In genomic region chr10:80032799-80033480, GRCm38 (mm10) we compare ENCODE assay signal across 8 mouse cellular contexts. TPM values are rescaled to one million over a fixed set of nuclear protein-coding genes. Genes with fewer than 3 reads are reported as not detected.
DNase-seq lines count a peak whose midpoint lies in the region; ATAC-seq lines count a peak whose summit lies in the region.

No protein-coding gene starts in this region.

- H3K36me3 ChIP-seq in embryonic facial prominence, embryonic 14.5 days (ENCODE audit: control insufficient read depth, insufficient read depth, low read length): peaks cover 36% of the 10 kb centered on the region
- peaks cover 37% of the 10 kb centered on the region for H3K36me3 ChIP-seq in kidney, embryonic 15.5 days

- no peak overlapping the region for H3K4me3 ChIP-seq in embryonic facial prominence, embryonic 14.5 days (ENCODE audit: low read depth, low read length)
- H3K4me3 ChIP-seq in kidney, embryonic 15.5 days (replicated peaks): no peak overlapping the region

- peak; percentile 67 for ATAC-seq in CD4-positive, CD25-positive, alpha-beta regulatory T cell, adult 4 months
- ATAC-seq in embryonic facial prominence, embryonic 14.5 days (ENCODE audit: low read depth): peak; percentile 32; the same call in 1 of the 2 replicates
- no peak for ATAC-seq in kidney, embryonic 15.5 days (replicated peaks; ENCODE audit: low FRiP score)
- ATAC-seq in erythroid progenitor cell, adult 5-6 weeks (replicated peaks; ENCODE audit: low FRiP score, poor library complexity, severe bottlenecking): no peak

- peak; percentile 84 to 90 for DNase-seq in adrenal gland, adult (ENCODE audit: inconsistent age in 2 of 2, low spot score in 1 of 2)
- no peak for DNase-seq in adrenal gland, postnatal 4 days (ENCODE audit: low spot score in 2 of 2)
- DNase-seq in embryonic facial prominence, embryonic 14.5 days (ENCODE audit: low spot score): peak; percentile 56
- peak; percentile 85 to 86 for DNase-seq in lung, postnatal 4 days
- DNase-seq in frontal cortex, postnatal 36 days (ENCODE audit: low spot score in 2 of 2): no peak

- 70% methylated on average over 5 of the region's 5 CpGs for WGBS in embryonic facial prominence, embryonic 14.5 days
- 48% methylated on average over 5 of the region's 5 CpGs for WGBS in kidney, embryonic 15.5 days

- H3K9ac ChIP-seq in embryonic facial prominence, embryonic 14.5 days (ENCODE audit: low read depth, low read length): no peak overlapping the region
- H3K9ac ChIP-seq in kidney, embryonic 15.5 days: no peak overlapping the region

- H3K4me1 ChIP-seq in embryonic facial prominence, embryonic 14.5 days (ENCODE audit: control insufficient read depth, insufficient read depth, low read length): 0 out of 2 replicates have a peak, but pooled peaks cover 7% of the 10 kb centered on the region
- H3K4me1 ChIP-seq in kidney, embryonic 15.5 days: peaks cover 33% of the 10 kb centered on the region

- H3K4me2 ChIP-seq in embryonic facial prominence, embryonic 14.5 days (ENCODE audit: low read depth, low read length): no peak overlapping the region
- no peak overlapping the region for H3K4me2 ChIP-seq in kidney, embryonic 15.5 days

- no peaks in the 10 kb centered on the region for H3K27me3 ChIP-seq in embryonic facial prominence, embryonic 14.5 days (replicated peaks; ENCODE audit: control insufficient read depth, insufficient read depth, low read length)
- no peaks in the 10 kb centered on the region for H3K27me3 ChIP-seq in kidney, embryonic 15.5 days

- H3K9me3 ChIP-seq in embryonic facial prominence, embryonic 14.5 days (ENCODE audit: control insufficient read depth, low read length): no peaks in the 10 kb centered on the region
- no peaks in the 10 kb centered on the region for H3K9me3 ChIP-seq in kidney, embryonic 15.5 days (replicated peaks)

- H3K27ac ChIP-seq in embryonic facial prominence, embryonic 14.5 days (replicated peaks; ENCODE audit: low read depth, low read length): peak overlapping the region; percentile 44
- peak overlapping the region; percentile 76 for H3K27ac ChIP-seq in kidney, embryonic 15.5 days

RNA-seq across cellular contexts. Expression of gene Polr2e, which starts 6.7 kb away (rescaled TPM):
- total RNA-seq in adrenal gland, postnatal 4 days (2021): 100 to 1,000 TPM; 103 to 112 TPM
- polyA plus RNA-seq in CD4-positive, CD25-positive, alpha-beta regulatory T cell, adult 4 months (2017; shearing (Covaris generic)): 100 to 1,000 TPM; 194 to 220 TPM
- polyA plus RNA-seq in embryonic facial prominence, embryonic 14.5 days (2014; fragmentation: Nextera tagmentation; extraction: Ambion mirVana): 207 and 227 TPM in 2 replicates
- 235 and 243 TPM in 2 replicates for polyA plus RNA-seq in kidney, embryonic 15.5 days (2015; fragmentation: Nextera tagmentation; extraction: Ambion mirVana)
- total RNA-seq in erythroid progenitor cell, adult 5-6 weeks (2015; ENCODE audit: low replicate concordance): 18.4 and 20.5 TPM in 2 replicates
- total RNA-seq in erythroid progenitor cell, adult 5-6 weeks (2017; ENCODE audit: low replicate concordance): 14.6 and 28.4 TPM in 2 replicates

RNA-seq across cellular contexts. Expression of gene Gpx4, which starts 14.0 kb away (rescaled TPM):
- total RNA-seq in adrenal gland, postnatal 4 days (2021): 100 to 1,000 TPM; 576 to 622 TPM
- polyA plus RNA-seq in CD4-positive, CD25-positive, alpha-beta regulatory T cell, adult 4 months (2017; shearing (Covaris generic)): 100 to 1,000 TPM; 450 to 480 TPM
- polyA plus RNA-seq in embryonic facial prominence, embryonic 14.5 days (2014; fragmentation: Nextera tagmentation; extraction: Ambion mirVana): 505 and 517 TPM in 2 replicates
- polyA plus RNA-seq in kidney, embryonic 15.5 days (2015; fragmentation: Nextera tagmentation; extraction: Ambion mirVana): 581 and 603 TPM in 2 replicates
- total RNA-seq in erythroid progenitor cell, adult 5-6 weeks (2015; ENCODE audit: low replicate concordance): 371 and 490 TPM in 2 replicates
- total RNA-seq in erythroid progenitor cell, adult 5-6 weeks (2017; ENCODE audit: low replicate concordance): 239 and 372 TPM in 2 replicates

RNA-seq across cellular contexts. Expression of gene Arhgap45, which starts 16.5 kb away (rescaled TPM):
- total RNA-seq in adrenal gland, postnatal 4 days (2021): 1 to 10 TPM; 7.1 to 8.5 TPM
- polyA plus RNA-seq in CD4-positive, CD25-positive, alpha-beta regulatory T cell, adult 4 months (2017; shearing (Covaris generic)): 100 to 1,000 TPM; 233 to 369 TPM
- polyA plus RNA-seq in embryonic facial prominence, embryonic 14.5 days (2014; fragmentation: Nextera tagmentation; extraction: Ambion mirVana): 4.4 and 6.4 TPM in 2 replicates
- polyA plus RNA-seq in kidney, embryonic 15.5 days (2015; fragmentation: Nextera tagmentation; extraction: Ambion mirVana): 8.7 and 10.0 TPM in 2 replicates
- 23.4 and 23.9 TPM in 2 replicates for total RNA-seq in erythroid progenitor cell, adult 5-6 weeks (2015; ENCODE audit: low replicate concordance)
- total RNA-seq in erythroid progenitor cell, adult 5-6 weeks (2017; ENCODE audit: low replicate concordance): 16.0 and 28.8 TPM in 2 replicates

RNA-seq across cellular contexts. Expression of gene Abca7, which starts 36.6 kb away (rescaled TPM):
- 10 to 100 TPM; 21.9 to 23.0 TPM for total RNA-seq in adrenal gland, postnatal 4 days (2021)
- polyA plus RNA-seq in CD4-positive, CD25-positive, alpha-beta regulatory T cell, adult 4 months (2017; shearing (Covaris generic)): 10 to 100 TPM; 11.4 to 16.4 TPM
- 2.5 and 2.8 TPM in 2 replicates for polyA plus RNA-seq in embryonic facial prominence, embryonic 14.5 days (2014; fragmentation: Nextera tagmentation; extraction: Ambion mirVana)
- polyA plus RNA-seq in kidney, embryonic 15.5 days (2015; fragmentation: Nextera tagmentation; extraction: Ambion mirVana): 3.9 and 4.5 TPM in 2 replicates
- total RNA-seq in erythroid progenitor cell, adult 5-6 weeks (2015; ENCODE audit: low replicate concordance): 44.0 and 58.4 TPM in 2 replicates
- 58.6 and 71.8 TPM in 2 replicates for total RNA-seq in erythroid progenitor cell, adult 5-6 weeks (2017; ENCODE audit: low replicate concordance)

RNA-seq across cellular contexts. Expression of gene Cnn2, which starts 44.6 kb away (rescaled TPM):
- total RNA-seq in adrenal gland, postnatal 4 days (2021): 10 to 100 TPM; 40.9 to 48.7 TPM
- 100 to 1,000 TPM; 904 to 969 TPM for polyA plus RNA-seq in CD4-positive, CD25-positive, alpha-beta regulatory T cell, adult 4 months (2017; shearing (Covaris generic))
- polyA plus RNA-seq in embryonic facial prominence, embryonic 14.5 days (2014; fragmentation: Nextera tagmentation; extraction: Ambion mirVana): 293 and 304 TPM in 2 replicates
- 253 and 292 TPM in 2 replicates for polyA plus RNA-seq in kidney, embryonic 15.5 days (2015; fragmentation: Nextera tagmentation; extraction: Ambion mirVana)
- total RNA-seq in erythroid progenitor cell, adult 5-6 weeks (2015; ENCODE audit: low replicate concordance): 20.1 and 39.6 TPM in 2 replicates
- 18.2 and 26.3 TPM in 2 replicates for total RNA-seq in erythroid progenitor cell, adult 5-6 weeks (2017; ENCODE audit: low replicate concordance)

Comparison
In these comparisons a context has a peak if more than half of its experiments do, and no peak if none do; other contexts are left out.
1. DNase-seq: peak in adrenal gland, adult (2 of 2), embryonic facial prominence, embryonic 14.5 days (single experiment) and lung, postnatal 4 days (2 of 2); none in adrenal gland, postnatal 4 days (0 of 2) and frontal cortex, postnatal 36 days (0 of 2).
2. ATAC-seq: peak in CD4-positive, CD25-positive, alpha-beta regulatory T cell, adult 4 months (single experiment) and embryonic facial prominence, embryonic 14.5 days (single experiment); none in kidney, embryonic 15.5 days (single experiment) and erythroid progenitor cell, adult 5-6 weeks (single experiment).
3. RNA of gene Arhgap45, which starts 16.5 kb away (polyA plus RNA-seq): 233 to 369 TPM in CD4-positive, CD25-positive, alpha-beta regulatory T cell, adult 4 months; 8.7 to 10.0 TPM in kidney, embryonic 15.5 days and 4.4 to 6.4 TPM in embryonic facial prominence, embryonic 14.5 days; every median in the first group is over 10 times any median in the second.